Mouse (Mus musculus) T-cell, adult 2 months (primary cell): ENCODE measurements around the gene Stxbp3.

Experiments used
- DNase-seq: peaks from one replicate; pipeline ENCODE4 v3.0.0; 2022; ENCODE audit warnings: low spot score

The Stxbp3 gene

GRCm38 (mm10) chr3:108764976-108765375, 75.3 kb downstream of the Stxbp3 start:
- DNase-seq = no peak

GRCm38 (mm10) chr3:108763691-108764090, 76.6 kb downstream of the Stxbp3 start:
- DNase-seq = no peak

GRCm38 (mm10) chr3:108762597-108763111, 77.7 kb downstream of the Stxbp3 start:
- no peak for DNase-seq

- DNase-seq = no peak
These were observed 80.5 kb downstream of the Stxbp3 start for GRCm38 (mm10) chr3:108759566-108760420.

GRCm38 (mm10) chr3:108757570-108757969, 82.8 kb downstream of the Stxbp3 start:
- no peak for DNase-seq

- no peak for DNase-seq
These were observed 84.2 kb downstream of the Stxbp3 start for GRCm38 (mm10) chr3:108756131-108756530.

- DNase-seq = no peak
These were observed 84.8 kb downstream of the Stxbp3 start for GRCm38 (mm10) chr3:108755542-108755941.

GRCm38 (mm10) chr3:108754541-108754940, 85.8 kb downstream of the Stxbp3 start:
- no peak for DNase-seq

GRCm38 (mm10) chr3:108751691-108752090, 88.6 kb downstream of the Stxbp3 start:
- DNase-seq = no peak

GRCm38 (mm10) chr3:108751061-108751460, 89.3 kb downstream of the Stxbp3 start:
- no peak for DNase-seq

- no peak for DNase-seq
These were observed 96.3 kb downstream of the Stxbp3 start for GRCm38 (mm10) chr3:108744060-108744459.
